Mouse (Mus musculus): Measurements from ENCODE around the gene Ift74. TPM values are rescaled to one million over a fixed set of nuclear protein-coding genes. Genes with fewer than 3 reads are reported as not detected.
"Not testable (repeated sequence)": the region's sequence is repeated elsewhere in the genome, so short reads cannot be mapped to it uniquely, and the experiment has no call there.

Ift74 gene
- polyA plus RNA-seq, 1 experiment from 2014 or later: 40.6 TPM

DNA sequence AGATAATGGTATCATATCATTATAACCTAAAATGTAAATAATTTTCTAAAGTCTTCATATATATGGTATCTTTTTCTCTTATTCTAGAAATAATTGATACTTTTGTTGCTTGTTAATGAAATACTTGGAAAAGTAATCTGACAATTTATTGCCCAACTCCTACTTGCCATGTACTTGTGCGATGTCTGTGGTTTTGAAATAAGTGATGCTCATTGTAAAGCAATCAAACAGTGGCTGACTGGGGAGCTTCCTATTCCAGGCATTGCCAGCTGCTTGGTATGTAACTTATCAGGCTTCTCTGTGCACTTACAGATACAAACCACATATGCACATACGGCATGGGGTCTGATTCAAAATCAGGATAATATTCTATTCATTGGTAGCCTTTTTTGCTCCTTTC is 5.8 kb downstream of the Ift74 start:
- ATAC-seq (replicated peaks; ENCODE audit: low FRiP score): no peak
- Histone ChIP-seq H3K4me3 (replicated peaks) (no peak overlapping the region), H3K4me1 (peaks cover 4% of the 10 kb centered on the region), H3K4me2 (no peak overlapping the region), H3K9ac (no peak overlapping the region), H3K27me3 (no peaks in the 10 kb centered on the region), H3K27ac (no peak overlapping the region), H3K9me3 (replicated peaks) (no peaks in the 10 kb centered on the region), H3K36me3 (peaks cover 16% of the 10 kb centered on the region)
- 84% methylated on average over 2 of the region's 2 CpGs for WGBS

DNA sequence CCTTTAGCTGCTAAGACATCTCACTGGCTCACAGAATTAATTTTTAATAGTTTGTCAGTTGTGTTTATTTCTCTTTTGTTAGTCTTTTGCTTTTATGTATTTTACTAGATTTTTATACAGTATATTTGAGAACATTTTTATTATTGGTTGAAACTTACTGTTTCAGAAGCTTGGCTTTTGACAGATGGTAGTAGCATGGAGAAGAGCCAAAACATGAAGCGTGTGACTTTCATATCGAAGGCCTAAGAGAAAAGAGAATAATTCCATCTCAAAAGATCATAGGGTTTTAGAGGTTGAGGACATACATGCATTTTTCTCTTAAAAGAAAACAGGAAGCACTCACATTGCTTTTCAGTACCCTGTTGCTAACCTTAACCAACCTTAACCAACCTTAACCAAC is 28.9 kb downstream of the Ift74 start:
- Histone ChIP-seq H3K4me1 (no peaks in the 10 kb centered on the region), H3K4me3 (replicated peaks) (no peak overlapping the region), H3K9me3 (replicated peaks) (no peaks in the 10 kb centered on the region), H3K27ac (no peak overlapping the region), H3K4me2 (no peak overlapping the region), H3K27me3 (no peaks in the 10 kb centered on the region), H3K9ac (no peak overlapping the region), H3K36me3 (peaks cover 2% of the 10 kb centered on the region)
- 96% methylated on average over 2 of the region's 2 CpGs for WGBS
- no peak for ATAC-seq (replicated peaks; ENCODE audit: low FRiP score)

DNA sequence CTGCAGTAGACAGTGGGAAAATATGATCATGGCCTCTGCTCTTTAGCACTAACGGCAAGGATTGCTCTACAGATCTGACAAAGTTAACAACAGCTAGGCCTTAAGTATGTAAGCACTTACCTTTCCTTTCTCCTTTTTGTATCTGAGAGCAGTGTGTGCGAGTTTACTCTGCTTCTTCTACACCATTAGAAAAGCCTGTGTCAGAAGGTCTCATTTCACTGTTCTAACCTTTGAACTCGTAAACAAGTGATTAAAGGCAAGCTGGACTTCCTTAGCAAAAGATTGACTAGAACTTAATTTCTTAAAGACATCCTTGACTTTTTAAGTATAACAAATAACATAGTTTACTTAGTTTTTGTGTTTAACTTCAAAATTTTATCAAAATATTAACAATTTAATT is 35.6 kb downstream of the Ift74 start, which contains the start of gene Lrrc19:
TSS of gene Lrrc19 (minus strand) at position 225 of the 400 bp plus-strand sequence.
- Histone ChIP-seq H3K27ac (no peak within 1 kb of the TSS), H3K4me2 (no peak within 1 kb of the TSS), H3K9me3 (replicated peaks) (no peaks in the 10 kb centered on the region), H3K4me3 (replicated peaks) (no peak within 1 kb of the TSS), H3K36me3 (peaks cover 13% of the 10 kb centered on the region), H3K4me1 (no peaks in the 10 kb centered on the region), H3K9ac (no peak within 1 kb of the TSS), H3K27me3 (no peaks in the 10 kb centered on the region)
- ATAC-seq (replicated peaks; ENCODE audit: low FRiP score): no peak
- WGBS: 82% methylated on average over 3 of the region's 3 CpGs

DNA sequence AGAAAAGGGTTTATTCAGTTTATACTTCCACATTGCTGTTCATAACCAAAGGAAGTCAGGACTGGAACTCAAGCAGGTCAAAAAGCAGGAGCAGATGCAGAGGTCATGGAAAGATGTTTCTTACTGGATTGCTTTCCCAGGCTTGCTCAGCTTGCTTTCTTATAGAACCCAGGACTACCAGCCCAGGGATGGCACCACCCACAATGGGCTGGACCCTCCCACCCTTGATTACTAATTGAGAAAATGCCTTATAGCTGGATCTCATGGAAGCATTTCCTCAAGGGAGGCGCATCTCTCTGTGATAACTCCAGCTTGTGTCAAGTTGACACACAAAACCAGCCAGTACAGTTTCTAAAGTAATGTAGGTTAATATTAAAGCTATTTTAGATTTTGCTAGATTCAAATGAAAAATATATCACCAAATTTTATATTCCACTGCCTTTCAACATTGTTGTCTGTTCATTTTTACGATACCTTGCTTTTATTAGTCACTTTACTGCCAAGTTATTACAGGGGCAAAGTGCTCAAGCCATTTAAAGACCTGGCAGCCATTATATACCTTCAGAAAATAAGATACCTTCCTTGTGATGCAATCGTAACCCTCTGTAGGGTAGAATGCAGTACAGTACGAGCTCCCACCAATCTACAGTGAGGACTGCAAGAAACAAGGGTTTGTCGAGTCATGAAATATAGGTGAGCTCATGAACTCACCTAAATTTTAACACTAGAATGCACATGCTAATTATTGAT is 36.3 kb downstream of the Ift74 start:
- H3K4me3 ChIP-seq (replicated peaks); H3K9me3 ChIP-seq (replicated peaks); H3K4me2 ChIP-seq; H3K27me3 ChIP-seq; H3K9ac ChIP-seq; H3K27ac ChIP-seq; ATAC-seq (replicated peaks; ENCODE audit: low FRiP score); H3K4me1 ChIP-seq: not testable (repeated sequence)
- H3K36me3 ChIP-seq: peaks cover 20% of the 10 kb centered on the region
- 90% methylated on average over 5 of the region's 5 CpGs for WGBS

DNA sequence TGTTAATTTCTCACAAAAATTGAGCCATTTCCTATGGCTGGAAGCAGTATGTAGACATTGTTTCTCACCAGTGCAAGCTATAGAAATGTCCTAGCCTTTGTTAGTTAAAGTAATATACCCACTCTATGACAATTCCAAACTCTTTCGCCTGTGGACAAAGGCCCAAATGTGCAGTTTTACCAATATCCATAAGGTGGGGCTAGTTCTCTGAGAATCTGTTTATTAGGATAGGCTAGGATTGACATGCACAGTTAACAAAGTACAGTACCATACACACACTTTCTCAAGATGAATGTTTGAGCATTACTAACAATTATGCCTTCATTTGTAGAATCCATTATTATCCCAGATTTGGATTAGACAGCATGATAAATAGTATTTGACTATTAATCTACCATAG is 55.4 kb downstream of the Ift74 start:
- H3K27me3 ChIP-seq: no peaks in the 10 kb centered on the region
- ATAC-seq (replicated peaks; ENCODE audit: low FRiP score): no peak
- no peaks in the 10 kb centered on the region for H3K4me1 ChIP-seq
- 67% methylated on average over 1 of the region's 1 CpGs for WGBS
- H3K9me3 ChIP-seq (replicated peaks): no peaks in the 10 kb centered on the region
- H3K4me2 ChIP-seq: no peak overlapping the region
- H3K9ac ChIP-seq: no peak overlapping the region
- H3K27ac ChIP-seq: no peak overlapping the region
- no peak overlapping the region for H3K4me3 ChIP-seq (replicated peaks)
- no peaks in the 10 kb centered on the region; the same call in 1 of the 2 replicates for H3K36me3 ChIP-seq

DNA sequence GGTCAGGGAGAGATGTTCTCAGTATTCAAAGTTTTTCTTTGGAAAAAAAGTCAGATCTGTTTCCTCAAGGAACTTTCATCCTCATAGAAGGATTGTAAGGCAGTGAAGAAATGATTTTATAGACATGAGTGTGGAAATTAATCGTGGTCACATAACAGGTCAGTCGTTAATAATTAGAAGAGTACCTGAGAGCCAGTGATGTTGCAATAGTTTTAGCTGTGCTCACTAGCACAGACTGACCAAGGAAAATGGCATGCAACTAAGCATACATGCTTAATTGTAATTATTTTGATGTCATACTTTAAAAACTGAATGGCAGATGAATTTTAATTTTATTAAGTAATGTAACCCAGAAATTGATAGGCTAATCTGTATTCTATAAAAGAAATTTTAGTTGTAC is 66.4 kb downstream of the Ift74 start:
- no peak overlapping the region for H3K9ac ChIP-seq
- no peak overlapping the region for H3K4me2 ChIP-seq
- no peaks in the 10 kb centered on the region for H3K9me3 ChIP-seq (replicated peaks)
- no peaks in the 10 kb centered on the region for H3K27me3 ChIP-seq
- no peaks in the 10 kb centered on the region for H3K4me1 ChIP-seq
- H3K36me3 ChIP-seq: peaks cover 31% of the 10 kb centered on the region
- no peak for ATAC-seq (replicated peaks; ENCODE audit: low FRiP score)
- no peak overlapping the region for H3K27ac ChIP-seq
- no peak overlapping the region for H3K4me3 ChIP-seq (replicated peaks)
- WGBS: 92% methylated on average over 2 of the region's 2 CpGs

DNA sequence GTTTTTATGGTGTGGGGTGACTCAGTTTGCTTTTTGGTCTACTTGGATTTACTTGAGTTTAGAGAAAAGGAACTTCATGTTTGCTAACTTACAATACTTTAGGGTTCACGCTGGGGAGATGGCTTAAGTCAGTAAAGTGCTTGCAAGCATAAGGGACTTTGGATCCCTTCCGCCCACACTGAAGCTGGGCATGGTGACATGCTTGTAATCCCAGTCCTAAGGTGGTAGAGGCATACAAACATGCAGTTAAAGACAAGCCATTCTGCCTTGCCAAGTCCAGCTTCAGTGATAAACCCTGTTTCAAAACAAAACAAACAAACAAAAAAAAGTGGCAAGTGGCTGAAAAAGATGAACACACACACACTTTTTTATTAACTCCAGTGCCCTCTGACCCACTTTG is 66.9 kb downstream of the Ift74 start:
- no peaks in the 10 kb centered on the region for H3K9me3 ChIP-seq (replicated peaks)
- no peak overlapping the region for H3K4me2 ChIP-seq
- WGBS: 98% methylated on average over 2 of the region's 2 CpGs
- H3K4me3 ChIP-seq (replicated peaks): no peak overlapping the region
- no peak overlapping the region for H3K9ac ChIP-seq
- H3K4me1 ChIP-seq: no peaks in the 10 kb centered on the region
- no peaks in the 10 kb centered on the region for H3K27me3 ChIP-seq
- no peak overlapping the region for H3K27ac ChIP-seq
- no peak for ATAC-seq (replicated peaks; ENCODE audit: low FRiP score)
- peaks cover 33% of the 10 kb centered on the region for H3K36me3 ChIP-seq

DNA sequence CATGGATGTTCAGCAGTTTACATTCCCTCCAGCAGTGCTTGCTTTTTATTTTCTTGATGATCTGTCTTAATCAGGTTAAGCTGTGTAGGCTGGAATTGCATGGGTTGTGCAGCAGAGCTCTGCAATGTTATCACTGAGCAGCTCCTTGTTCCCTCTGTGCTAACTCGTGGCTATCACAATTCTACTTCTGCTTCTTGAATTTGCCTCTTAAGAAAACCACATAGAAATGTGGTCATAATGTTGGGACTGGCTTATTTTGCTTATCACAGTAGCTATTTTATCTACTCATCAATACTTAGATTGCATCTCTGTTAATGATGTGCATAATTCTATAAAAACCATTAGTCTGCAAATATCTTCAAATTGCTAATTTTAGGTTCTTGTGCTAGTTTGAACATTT is 67.7 kb downstream of the Ift74 start:
- WGBS: 69% methylated on average over 1 of the region's 1 CpGs

DNA sequence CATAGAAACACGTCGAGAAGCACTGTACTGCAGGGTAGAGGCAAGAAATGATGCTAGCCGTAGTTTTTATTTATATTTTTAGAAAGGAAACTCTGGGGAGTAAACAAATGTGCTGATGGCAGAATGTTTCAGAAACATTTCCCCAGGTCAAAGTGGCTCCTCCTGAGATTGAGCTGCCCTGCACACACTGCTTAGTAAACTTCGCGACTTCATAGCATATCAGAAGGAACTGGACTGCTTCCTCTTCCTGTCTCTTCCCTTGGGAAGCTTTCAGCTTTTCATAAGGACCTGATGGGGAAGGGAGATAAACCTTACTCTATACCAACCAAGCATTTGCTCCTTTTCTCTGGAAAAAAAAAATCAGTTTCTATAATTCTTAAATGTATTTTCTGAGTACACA is 69.0 kb downstream of the Ift74 start:
- 72% methylated on average over 5 of the region's 5 CpGs for WGBS
- Histone ChIP-seq H3K27me3 (no peaks in the 10 kb centered on the region), H3K4me1 (no peaks in the 10 kb centered on the region), H3K9ac (no peak overlapping the region), H3K9me3 (replicated peaks) (no peaks in the 10 kb centered on the region), H3K27ac (peak overlapping the region; percentile 54; the same call in 1 of the 2 replicates), H3K36me3 (peaks cover 50% of the 10 kb centered on the region), H3K4me2 (no peak overlapping the region), H3K4me3 (replicated peaks) (no peak overlapping the region)
- no peak for ATAC-seq (replicated peaks; ENCODE audit: low FRiP score)

More for the DNA sequence above, 67.7 kb downstream of the Ift74 start:
- no peaks in the 10 kb centered on the region for H3K9me3 ChIP-seq (replicated peaks)
- no peaks in the 10 kb centered on the region for H3K27me3 ChIP-seq
- no peak overlapping the region for H3K4me2 ChIP-seq
- ATAC-seq (replicated peaks; ENCODE audit: low FRiP score): no peak
- H3K36me3 ChIP-seq: peaks cover 37% of the 10 kb centered on the region
- H3K4me3 ChIP-seq (replicated peaks): no peak overlapping the region
- no peaks in the 10 kb centered on the region for H3K4me1 ChIP-seq
- H3K9ac ChIP-seq: no peak overlapping the region
- H3K27ac ChIP-seq: no peak overlapping the region

DNA sequence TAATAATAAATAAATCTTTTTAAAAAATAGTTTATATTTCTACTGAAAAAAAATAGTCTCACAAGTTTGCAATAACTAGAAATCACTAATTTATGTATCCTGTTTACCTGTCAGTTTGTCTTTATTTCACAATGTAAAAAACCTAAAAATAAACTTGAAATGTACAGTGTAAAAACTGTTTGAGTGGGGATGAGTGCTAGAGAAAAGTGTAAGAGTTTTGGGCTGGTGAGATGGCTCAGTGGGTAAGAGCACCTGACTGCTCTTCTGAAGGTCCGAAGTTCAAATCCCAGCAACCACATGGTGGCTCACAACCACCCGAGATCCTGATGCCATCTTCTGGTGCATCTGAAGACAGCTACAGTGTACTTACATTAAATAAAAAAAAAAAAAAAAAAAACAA is 75.5 kb downstream of the Ift74 start:
- not testable (repeated sequence) for H3K27ac ChIP-seq; H3K9ac ChIP-seq; ATAC-seq (replicated peaks; ENCODE audit: low FRiP score); H3K27me3 ChIP-seq; H3K4me1 ChIP-seq; H3K4me3 ChIP-seq (replicated peaks); H3K9me3 ChIP-seq (replicated peaks); H3K4me2 ChIP-seq
- WGBS: 82% methylated on average over 2 of the region's 2 CpGs
- H3K36me3 ChIP-seq: peaks cover 32% of the 10 kb centered on the region

DNA sequence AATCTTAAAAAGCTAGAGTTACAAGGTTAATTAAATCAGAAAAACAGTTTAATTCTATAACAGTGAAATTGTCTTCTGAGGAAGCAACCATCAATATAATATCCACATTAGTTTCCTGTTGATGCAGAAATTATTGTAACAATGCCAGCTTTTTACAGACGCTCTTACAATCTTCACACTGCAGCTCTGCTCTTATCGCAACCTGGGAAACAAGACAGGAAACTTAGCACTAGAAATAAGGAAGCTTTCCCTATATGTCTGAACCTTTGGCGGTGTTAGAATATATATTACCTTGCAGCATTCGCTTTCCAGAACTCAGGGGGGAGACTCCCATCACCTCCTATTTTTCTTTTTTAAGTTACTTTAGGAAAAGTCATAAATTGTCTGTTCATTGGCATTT is 76.8 kb downstream of the Ift74 start:
- H3K4me1 ChIP-seq: no peaks in the 10 kb centered on the region
- H3K4me2 ChIP-seq: no peak overlapping the region
- no peaks in the 10 kb centered on the region for H3K27me3 ChIP-seq
- no peak overlapping the region for H3K4me3 ChIP-seq (replicated peaks)
- peaks cover 28% of the 10 kb centered on the region for H3K36me3 ChIP-seq
- H3K9ac ChIP-seq: no peak overlapping the region
- 71% methylated on average over 4 of the region's 4 CpGs for WGBS
- no peak overlapping the region for H3K27ac ChIP-seq
- H3K9me3 ChIP-seq (replicated peaks): no peaks in the 10 kb centered on the region
- ATAC-seq (replicated peaks; ENCODE audit: low FRiP score): no peak

DNA sequence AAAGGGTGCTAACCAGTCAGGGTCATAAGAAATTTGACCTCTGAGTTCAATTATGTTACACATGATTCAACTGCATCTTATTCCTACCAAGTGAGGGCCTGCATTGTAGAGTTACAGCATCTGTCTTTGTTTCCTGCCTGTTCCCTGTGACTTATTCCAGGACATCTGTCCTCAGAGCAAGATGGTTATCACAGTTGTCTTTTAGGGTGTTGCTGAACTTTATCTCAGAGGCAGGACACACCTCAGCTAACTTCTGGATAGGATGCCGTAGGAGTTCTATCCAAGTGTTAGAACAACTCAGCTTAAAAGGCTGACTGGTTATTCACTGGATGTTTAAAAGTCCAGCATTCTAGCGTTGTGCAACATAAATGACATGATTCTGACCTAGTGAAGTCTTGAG is 77.9 kb downstream of the Ift74 start:
- ATAC-seq (replicated peaks; ENCODE audit: low FRiP score): no peak
- 83% methylated on average over 2 of the region's 2 CpGs for WGBS
- Histone ChIP-seq H3K9me3 (replicated peaks) (no peaks in the 10 kb centered on the region), H3K4me1 (no peaks in the 10 kb centered on the region), H3K36me3 (peaks cover 22% of the 10 kb centered on the region), H3K27ac (no peak overlapping the region), H3K27me3 (no peaks in the 10 kb centered on the region), H3K4me2 (no peak overlapping the region), H3K9ac (no peak overlapping the region), H3K4me3 (replicated peaks) (no peak overlapping the region)

DNA sequence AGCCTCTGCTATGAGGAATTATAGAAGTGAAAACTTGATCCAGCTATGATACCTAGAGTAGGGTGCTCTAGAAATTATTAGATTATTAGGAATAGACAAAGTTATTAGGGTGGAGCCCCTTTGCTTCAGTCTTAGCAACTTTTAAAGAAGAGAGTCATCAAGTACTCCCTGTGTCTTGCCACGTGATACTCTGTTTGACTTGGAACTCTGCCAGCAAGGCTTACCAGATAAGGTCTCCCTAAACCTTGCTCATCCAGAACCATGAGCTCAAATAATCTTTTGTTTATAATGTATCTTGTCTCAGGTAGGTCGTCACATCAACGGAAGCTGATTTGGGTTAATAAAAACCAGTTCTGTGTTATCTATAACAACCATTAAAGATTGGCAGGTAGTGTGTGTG is 82.1 kb downstream of the Ift74 start:
- Histone ChIP-seq H3K9me3 (replicated peaks) (no peaks in the 10 kb centered on the region), H3K4me1 (no peaks in the 10 kb centered on the region), H3K4me3 (replicated peaks) (no peak overlapping the region), H3K9ac (no peak overlapping the region), H3K27me3 (no peaks in the 10 kb centered on the region), H3K4me2 (no peak overlapping the region), H3K36me3 (0 out of 2 replicates have a peak, but pooled peaks cover 3% of the 10 kb centered on the region), H3K27ac (no peak overlapping the region)
- 63% methylated on average over 3 of the region's 3 CpGs for WGBS
- ATAC-seq (replicated peaks; ENCODE audit: low FRiP score): no peak

Data from kidney, embryonic 15.5 days (tissue).